Mouse (Mus musculus) heart, embryonic 11.5 days (tissue): Measurements from ENCODE around the gene Doxl2. TPM values are rescaled to one million over a fixed set of nuclear protein-coding genes. Genes with fewer than 3 reads are reported as not detected.

Experiments used
- ATAC-seq: fragments of 200-750 bp; cut with Nextera tagmentation; replicated peaks from 2 replicates; pipeline ENCODE4 v1.8.0; 2017; ENCODE audit warnings: moderate library complexity; ENCODE audit not compliant: insufficient number of reproducible peaks, low FRiP score, low TSS enrichment
- H3K27ac ChIP-seq: fragments of 300-500 bp; sonication (generic); 2 replicates; pipeline ENCODE4 v1.5.1; 2014; ENCODE audit warnings: mild to moderate bottlenecking, low read depth, low read length
- H3K27me3 ChIP-seq: fragments of 300-500 bp; sonication (generic); 2 replicates; pipeline ENCODE4 v1.6.1; 2014; ENCODE audit warnings: mild to moderate bottlenecking, low read length, mixed read lengths; ENCODE audit not compliant: control insufficient read depth, insufficient read depth
- H3K36me3 ChIP-seq: fragments of 300-500 bp; sonication (generic); 2 replicates; pipeline ENCODE4 v1.6.1; 2014; ENCODE audit warnings: mild to moderate bottlenecking, low read length, moderate library complexity, mixed read lengths; ENCODE audit not compliant: control insufficient read depth, insufficient read depth
- H3K4me1 ChIP-seq: fragments of 300-500 bp; sonication (generic); 2 replicates; pipeline ENCODE4 v1.6.1; 2014; ENCODE audit warnings: low read length; ENCODE audit not compliant: control insufficient read depth, insufficient read depth
- H3K4me2 ChIP-seq: fragments of 300-500 bp; sonication (generic); 2 replicates; pipeline ENCODE4 v1.6.1; 2014; ENCODE audit warnings: mild to moderate bottlenecking, moderate library complexity
- H3K4me3 ChIP-seq: fragments of 300-500 bp; sonication (generic); 2 replicates; pipeline ENCODE4 v1.5.1; 2014; ENCODE audit warnings: low read depth, low read length
- H3K9ac ChIP-seq: fragments of 300-500 bp; sonication (generic); 2 replicates; pipeline ENCODE4 v1.6.1; 2014; ENCODE audit warnings: mild to moderate bottlenecking, low read depth, low read length, moderate library complexity
- H3K9me3 ChIP-seq: fragments of 300-500 bp; sonication (generic); replicated peaks from 2 replicates; pipeline ENCODE4 v1.6.1; 2016; ENCODE audit warnings: low read length; ENCODE audit not compliant: control insufficient read depth
- WGBS: fragments of 180-500 bp; shearing (Covaris S2); extraction: QIAGEN DNeasy Blood & Tissue Kit; methylation state at CpG from one replicate; pipeline ENCODE4 v1.1.7; 2014; ENCODE audit not compliant: insufficient replicate concordance; 5-methylcytosine and 5-hydroxymethylcytosine counted together
- polyA plus RNA-seq: library from polyadenylated mRNA; unstranded; fragments of >200 nt; fragmentation: Nextera tagmentation; extraction: Ambion mirVana; gene quantifications from 2 replicates; pipeline ENCODE4 v1.2.1, GENCODE M21; 2014

The Doxl2 gene
- not detected in 2 replicates for polyA plus RNA-seq

- WGBS = 76% methylated on average over 2 of the region's 2 CpGs
- ATAC-seq = no peak
These were observed at the start of gene Doxl2 for GRCm38 (mm10) chr6:48974663-48975062. Gene Doxl2 (plus strand): TSS chr6:48974963.

GRCm38 (mm10) chr6:48929595-48929994 lies 45.2 kb upstream of the Doxl2 start, which contains the start of gene 1600015I10Rik:
Gene 1600015I10Rik (plus strand): TSS chr6:48929895.
- Histone ChIP-seq H3K4me1 (no peaks in the 10 kb centered on the region), H3K9me3 (no peaks in the 10 kb centered on the region), H3K27ac (no peak within 1 kb of the TSS), H3K36me3 (no peaks in the 10 kb centered on the region), H3K4me3 (no peak within 1 kb of the TSS), H3K9ac (no peak within 1 kb of the TSS), H3K4me2 (no peak within 1 kb of the TSS), H3K27me3 (no peaks in the 10 kb centered on the region)
- 82% methylated on average over 5 of the region's 5 CpGs for WGBS
- no peak for ATAC-seq

More at GRCm38 (mm10) chr6:48974663-48975062, at the start of gene Doxl2:
- no peak within 1 kb of the TSS for H3K9ac ChIP-seq
- H3K4me3 ChIP-seq = no peak within 1 kb of the TSS
- no peaks in the 10 kb centered on the region for H3K36me3 ChIP-seq
- no peak within 1 kb of the TSS for H3K27ac ChIP-seq
- H3K4me1 ChIP-seq = no peaks in the 10 kb centered on the region
- no peak within 1 kb of the TSS for H3K4me2 ChIP-seq
- no peaks in the 10 kb centered on the region for H3K27me3 ChIP-seq
- no peaks in the 10 kb centered on the region for H3K9me3 ChIP-seq

- 69% methylated on average over 2 of the region's 2 CpGs for WGBS
- Histone ChIP-seq H3K4me1 (no peaks in the 10 kb centered on the region), H3K27me3 (no peaks in the 10 kb centered on the region)
These were observed 25.2 kb upstream of the Doxl2 start for GRCm38 (mm10) chr6:48949596-48949995.

GRCm38 (mm10) chr6:48950676-48951075 lies 24.1 kb upstream of the Doxl2 start:
- ATAC-seq = no peak
- WGBS = 79% methylated on average over 5 of the region's 5 CpGs
- Histone ChIP-seq H3K4me2 (no peak overlapping the region), H3K9ac (no peak overlapping the region), H3K36me3 (no peaks in the 10 kb centered on the region), H3K27ac (no peak overlapping the region), H3K9me3 (no peaks in the 10 kb centered on the region), H3K4me3 (no peak overlapping the region), H3K4me1 (no peaks in the 10 kb centered on the region), H3K27me3 (no peaks in the 10 kb centered on the region)

More at GRCm38 (mm10) chr6:48949596-48949995, 25.2 kb upstream of the Doxl2 start:
- Histone ChIP-seq H3K4me3 (no peak overlapping the region), H3K4me2 (no peak overlapping the region), H3K36me3 (no peaks in the 10 kb centered on the region), H3K9me3 (no peaks in the 10 kb centered on the region; the same call in 1 of the 2 replicates), H3K9ac (no peak overlapping the region), H3K27ac (no peak overlapping the region)
- ATAC-seq = no peak

- no peaks in the 10 kb centered on the region for H3K4me1 ChIP-seq
- no peak overlapping the region for H3K27ac ChIP-seq
- H3K4me3 ChIP-seq = no peak overlapping the region
- no peaks in the 10 kb centered on the region for H3K36me3 ChIP-seq
- no peak overlapping the region for H3K4me2 ChIP-seq
- ATAC-seq = no peak
- WGBS = 78% methylated on average over 6 of the region's 6 CpGs
- H3K9ac ChIP-seq = no peak overlapping the region
- H3K9me3 ChIP-seq = no peaks in the 10 kb centered on the region
- H3K27me3 ChIP-seq = no peaks in the 10 kb centered on the region
These were observed 23.1 kb upstream of the Doxl2 start for GRCm38 (mm10) chr6:48951630-48952029.

GRCm38 (mm10) chr6:48953220-48953619 lies 21.5 kb upstream of the Doxl2 start:
- Histone ChIP-seq H3K27ac (no peak overlapping the region), H3K4me3 (no peak overlapping the region), H3K4me2 (no peak overlapping the region), H3K9ac (no peak overlapping the region), H3K36me3 (no peaks in the 10 kb centered on the region), H3K9me3 (no peaks in the 10 kb centered on the region), H3K27me3 (no peaks in the 10 kb centered on the region), H3K4me1 (no peaks in the 10 kb centered on the region)
- WGBS = 76% methylated on average over 5 of the region's 5 CpGs
- ATAC-seq = no peak

GRCm38 (mm10) chr6:48954211-48954610 lies 20.6 kb upstream of the Doxl2 start:
- Histone ChIP-seq H3K27me3 (no peaks in the 10 kb centered on the region), H3K9ac (no peak overlapping the region), H3K4me2 (no peak overlapping the region), H3K36me3 (no peaks in the 10 kb centered on the region), H3K4me1 (no peaks in the 10 kb centered on the region), H3K27ac (no peak overlapping the region), H3K9me3 (no peaks in the 10 kb centered on the region), H3K4me3 (no peak overlapping the region)
- 79% methylated on average over 5 of the region's 5 CpGs for WGBS
- ATAC-seq = no peak

GRCm38 (mm10) chr6:48954946-48955345 lies 19.8 kb upstream of the Doxl2 start:
- WGBS = 48% methylated on average over 1 of the region's 1 CpGs
- Histone ChIP-seq H3K36me3 (no peaks in the 10 kb centered on the region), H3K4me1 (no peaks in the 10 kb centered on the region), H3K27me3 (no peaks in the 10 kb centered on the region), H3K4me2 (no peak overlapping the region), H3K9ac (no peak overlapping the region), H3K9me3 (no peaks in the 10 kb centered on the region), H3K27ac (no peak overlapping the region), H3K4me3 (no peak overlapping the region)
- ATAC-seq = 0 out of 2 replicates have a peak, but pooled peaks have one; percentile 22

- H3K9ac ChIP-seq = no peak overlapping the region
- no peak overlapping the region for H3K4me3 ChIP-seq
- no peaks in the 10 kb centered on the region for H3K4me1 ChIP-seq
- no peak overlapping the region for H3K27ac ChIP-seq
- H3K4me2 ChIP-seq = no peak overlapping the region
- no peaks in the 10 kb centered on the region for H3K9me3 ChIP-seq
- no peaks in the 10 kb centered on the region for H3K36me3 ChIP-seq
- H3K27me3 ChIP-seq = no peaks in the 10 kb centered on the region
- WGBS = 76% methylated on average over 4 of the region's 4 CpGs
- ATAC-seq = no peak
These were observed 18.0 kb upstream of the Doxl2 start for GRCm38 (mm10) chr6:48956785-48957184.
